Mouse (Mus musculus): ENCODE measurements around the gene Tnr. TPM values are rescaled to one million over a fixed set of nuclear protein-coding genes. Genes with fewer than 3 reads are reported as not detected.

The Tnr gene
- total RNA-seq, 1 experiment from 2014 or later, result not detected

DNA sequence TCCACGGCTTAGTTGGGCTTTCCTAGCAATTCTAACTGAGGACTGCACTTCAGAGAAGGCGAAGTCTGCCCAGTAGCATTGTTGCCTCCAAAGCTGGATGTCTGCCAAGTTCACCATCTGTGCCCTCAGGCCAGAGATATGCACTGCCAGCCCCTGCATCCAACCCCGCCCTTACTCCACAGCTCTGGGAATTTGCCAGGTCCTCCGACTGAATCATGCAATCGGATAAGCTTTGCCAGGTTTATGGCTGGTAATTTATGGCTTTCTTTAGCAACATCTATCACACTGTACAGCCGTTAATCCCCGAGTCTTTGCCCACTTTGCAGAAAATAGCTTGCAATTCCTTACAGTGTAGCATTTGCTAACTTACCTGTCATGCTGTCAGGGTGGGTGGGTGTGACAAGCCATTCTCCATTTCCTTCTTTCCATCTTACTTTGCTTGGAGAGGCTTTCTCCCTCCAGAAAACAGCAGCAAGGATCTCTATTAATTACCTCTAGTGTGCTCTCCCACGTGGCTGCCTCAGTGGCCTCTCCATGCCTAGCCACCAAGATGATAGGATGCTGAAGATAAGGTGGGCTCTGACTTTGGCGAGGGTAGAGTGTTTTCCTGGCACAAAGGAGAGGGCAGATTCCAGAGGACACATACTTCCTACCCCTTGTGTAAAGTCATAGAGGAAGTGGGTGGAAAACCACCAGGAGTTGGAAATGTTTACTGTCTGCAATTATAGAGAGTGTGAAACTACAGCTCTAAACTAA is 163.1 kb downstream of the Tnr start:
- peak; percentile 91 for ATAC-seq (replicated peaks; ENCODE audit: low read depth, poor library complexity, severe bottlenecking)

DNA sequence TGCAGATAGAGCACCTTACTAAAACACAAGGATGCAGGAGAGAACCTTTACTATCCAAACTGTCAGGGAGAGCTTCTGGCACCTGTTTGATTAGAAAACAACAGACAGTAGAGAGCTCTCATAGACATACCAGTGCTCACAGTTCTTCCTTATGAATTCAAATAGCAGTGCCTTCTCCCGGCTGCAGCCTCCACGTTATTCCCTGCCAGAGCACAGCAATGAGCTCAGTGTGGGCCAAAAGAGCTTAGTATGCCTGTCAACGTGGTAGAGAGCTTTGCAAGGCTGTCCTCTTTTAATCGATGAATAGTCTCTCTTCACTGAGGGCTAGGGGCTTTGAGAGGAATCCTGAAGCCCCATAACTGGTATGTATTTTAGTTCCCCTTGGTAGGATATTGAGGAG is 173.1 kb downstream of the Tnr start:
- no peak for ATAC-seq (replicated peaks; ENCODE audit: low read depth, poor library complexity, severe bottlenecking)

DNA sequence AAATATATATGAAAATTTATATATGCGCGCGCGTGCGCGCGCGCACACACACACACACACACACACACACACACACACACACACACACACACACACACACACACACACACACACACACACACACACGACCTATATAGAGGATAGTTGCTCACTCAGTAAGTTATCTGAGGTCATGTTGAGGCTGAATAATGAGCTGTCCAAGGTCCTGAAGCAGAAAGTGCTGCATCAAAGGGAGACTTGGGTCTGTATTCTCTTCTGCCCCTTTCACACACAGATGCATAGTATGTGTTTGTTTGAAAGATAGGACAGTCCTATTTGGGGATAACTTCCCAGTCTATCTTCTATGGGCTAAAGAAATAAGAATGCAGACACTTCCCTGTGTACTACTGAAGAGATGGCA is 178.5 kb downstream of the Tnr start:
- ATAC-seq (replicated peaks; ENCODE audit: low read depth, poor library complexity, severe bottlenecking), result peak; percentile 83

DNA sequence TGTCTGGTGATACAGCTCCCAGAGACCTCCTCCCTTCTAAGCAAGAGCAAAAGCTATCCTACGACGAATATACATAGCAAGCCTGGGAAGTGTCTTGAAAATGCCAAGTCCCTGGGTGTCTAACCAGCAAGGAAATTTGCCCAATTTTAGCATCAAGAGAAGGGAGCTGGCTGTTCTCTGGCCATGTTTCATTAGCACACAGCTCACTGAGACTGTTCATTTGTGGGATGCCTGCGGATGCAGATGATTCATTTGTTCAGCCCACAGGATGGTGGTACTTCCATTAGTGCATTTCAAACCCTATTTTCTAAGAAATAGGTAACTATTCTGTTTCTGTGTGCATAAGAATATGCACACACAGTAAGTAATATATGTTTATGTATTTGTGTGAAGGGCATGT is 181.4 kb downstream of the Tnr start:
- no peak for ATAC-seq (replicated peaks; ENCODE audit: low read depth, poor library complexity, severe bottlenecking)

DNA sequence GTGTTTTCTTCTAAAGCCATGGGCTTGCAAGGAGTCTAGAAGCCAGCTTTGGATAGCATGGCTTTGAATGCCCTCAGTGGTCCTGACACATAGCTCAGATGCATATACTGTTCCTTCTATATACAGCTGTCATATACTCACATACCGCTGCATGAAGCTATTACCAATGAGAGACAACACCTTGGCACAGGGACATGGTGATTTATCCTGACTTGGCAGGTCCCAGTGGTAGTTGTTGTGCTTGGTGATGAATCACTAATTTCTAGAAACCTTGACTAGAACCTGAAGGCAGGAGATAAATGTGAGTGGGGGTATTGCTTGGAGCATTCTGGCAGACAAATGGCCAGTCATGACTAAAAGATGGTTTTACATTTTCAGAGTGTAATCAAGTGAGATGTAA is 192.7 kb downstream of the Tnr start:
- ATAC-seq (replicated peaks; ENCODE audit: low read depth, poor library complexity, severe bottlenecking), result no peak

DNA sequence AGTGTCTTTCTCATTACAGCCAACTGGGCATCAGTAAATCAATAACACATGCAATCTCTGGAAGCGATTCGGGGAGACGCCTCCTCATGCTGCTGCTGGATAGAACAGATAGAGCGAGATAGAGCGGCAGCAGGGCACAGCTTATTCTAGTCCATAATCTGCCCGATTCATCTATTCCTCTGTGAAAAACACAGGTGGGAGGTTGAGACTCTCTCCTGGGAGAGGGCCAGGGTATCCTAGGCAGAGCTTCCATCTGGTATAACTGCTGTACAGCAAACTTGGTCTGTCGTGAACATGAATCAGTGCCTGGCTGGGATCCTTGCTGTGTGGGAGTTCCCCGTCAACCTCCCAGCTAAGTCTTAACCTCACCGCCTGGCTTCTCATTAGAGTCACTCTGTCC is 193.4 kb downstream of the Tnr start:
- ATAC-seq (replicated peaks; ENCODE audit: low read depth, poor library complexity, severe bottlenecking), result no peak

DNA sequence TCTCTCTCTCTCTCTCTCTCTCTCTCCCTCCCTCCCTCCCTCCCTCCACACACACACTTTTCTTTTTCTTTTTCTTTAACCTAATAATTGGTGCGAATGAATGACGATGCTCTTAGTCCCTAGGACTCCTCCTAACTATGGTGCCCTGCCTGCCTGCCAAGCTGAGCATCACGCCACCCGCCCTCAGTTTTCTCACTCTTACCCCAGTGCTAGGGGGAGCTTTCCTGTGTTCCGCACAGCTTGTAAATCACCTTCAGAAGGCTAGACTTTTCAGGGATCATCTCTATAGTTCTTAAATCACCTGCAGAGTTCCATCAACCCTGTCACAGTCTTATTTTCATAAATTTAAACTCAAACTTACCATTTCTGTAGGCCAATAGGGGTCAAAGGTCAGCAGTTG is 200.2 kb downstream of the Tnr start:
- no peak for ATAC-seq (replicated peaks; ENCODE audit: low read depth, poor library complexity, severe bottlenecking)

DNA sequence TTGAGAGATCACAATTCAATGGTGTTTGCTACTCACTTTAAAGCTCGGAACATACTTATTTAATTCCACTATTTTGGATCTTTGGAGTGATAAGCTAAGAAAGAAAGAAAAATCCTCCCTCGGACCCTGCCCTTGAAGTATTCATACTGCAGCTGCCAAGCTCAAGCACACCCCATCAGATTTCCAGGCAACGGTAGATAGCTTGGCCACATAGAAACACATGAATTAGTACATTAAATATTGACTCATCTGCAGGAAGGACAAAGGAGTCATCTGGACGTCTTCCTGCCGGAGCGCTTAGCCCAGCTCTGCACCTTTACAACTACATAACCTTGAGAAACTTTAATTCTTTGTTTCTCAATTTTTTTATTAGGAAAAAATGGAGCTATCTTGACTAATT is 205.7 kb downstream of the Tnr start:
- ATAC-seq (replicated peaks; ENCODE audit: low read depth, poor library complexity, severe bottlenecking), result no peak

DNA sequence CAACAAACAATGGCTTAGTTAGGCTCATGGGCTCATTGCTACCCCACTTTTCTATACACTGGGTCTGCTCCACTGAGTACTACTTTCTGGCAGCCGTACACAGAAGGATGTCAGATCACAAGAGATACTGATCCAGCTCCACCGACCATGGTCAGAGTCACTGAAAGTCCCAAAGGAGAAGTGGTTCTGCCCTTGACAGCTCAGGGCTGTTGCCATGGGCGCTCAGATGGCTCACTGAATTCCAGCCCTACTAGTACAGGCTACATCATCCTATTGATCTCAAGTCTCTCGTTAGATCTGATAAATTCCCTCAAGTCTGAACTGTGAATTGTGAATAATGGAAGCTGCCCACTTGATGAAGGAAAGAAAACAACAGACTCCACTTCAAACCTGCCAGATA is 207.3 kb downstream of the Tnr start:
- ATAC-seq (replicated peaks; ENCODE audit: low read depth, poor library complexity, severe bottlenecking), result 0 out of 2 replicates have a peak, but pooled peaks have one; percentile 4

DNA sequence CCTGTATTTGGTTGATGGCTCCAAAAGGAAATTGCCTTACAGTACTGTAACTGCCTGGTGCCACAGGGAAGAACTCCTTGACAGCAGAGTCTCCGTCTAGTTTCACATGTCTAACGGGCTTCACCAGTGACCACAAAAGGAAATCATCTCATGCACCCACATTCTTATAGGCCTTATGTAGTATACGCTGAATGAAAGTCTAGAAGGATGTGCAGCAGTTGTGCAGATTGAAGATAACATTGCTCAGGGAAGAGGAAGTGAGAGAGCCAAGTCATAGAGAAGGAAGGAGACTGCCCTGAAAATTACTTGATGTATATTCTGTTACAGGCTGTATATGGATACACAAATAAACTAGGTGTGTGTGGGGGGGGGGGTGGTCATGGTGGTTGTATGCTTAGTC is 211.5 kb downstream of the Tnr start:
- peak; percentile 95 for ATAC-seq (replicated peaks; ENCODE audit: low read depth, poor library complexity, severe bottlenecking)

DNA sequence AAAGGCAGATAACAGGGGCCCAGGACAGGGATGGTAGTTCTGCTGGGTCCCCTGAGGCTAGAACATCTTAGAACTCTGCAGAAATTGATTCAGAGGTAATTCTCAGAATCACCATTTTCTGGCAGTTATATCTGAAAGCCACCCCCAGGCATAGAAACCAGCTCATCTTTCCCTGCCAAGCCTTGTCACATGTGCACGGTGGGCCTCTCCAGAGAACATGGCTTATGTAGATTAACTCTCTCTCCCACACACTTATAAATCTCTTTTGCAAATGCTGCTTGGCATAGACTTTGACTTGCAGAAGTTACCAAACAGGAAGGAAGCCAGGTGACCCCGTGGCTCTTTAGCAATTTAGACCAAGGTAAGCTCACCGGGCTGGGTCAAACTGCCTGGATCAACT is 215.9 kb downstream of the Tnr start:
- ATAC-seq (replicated peaks; ENCODE audit: low read depth, poor library complexity, severe bottlenecking), result no peak

DNA sequence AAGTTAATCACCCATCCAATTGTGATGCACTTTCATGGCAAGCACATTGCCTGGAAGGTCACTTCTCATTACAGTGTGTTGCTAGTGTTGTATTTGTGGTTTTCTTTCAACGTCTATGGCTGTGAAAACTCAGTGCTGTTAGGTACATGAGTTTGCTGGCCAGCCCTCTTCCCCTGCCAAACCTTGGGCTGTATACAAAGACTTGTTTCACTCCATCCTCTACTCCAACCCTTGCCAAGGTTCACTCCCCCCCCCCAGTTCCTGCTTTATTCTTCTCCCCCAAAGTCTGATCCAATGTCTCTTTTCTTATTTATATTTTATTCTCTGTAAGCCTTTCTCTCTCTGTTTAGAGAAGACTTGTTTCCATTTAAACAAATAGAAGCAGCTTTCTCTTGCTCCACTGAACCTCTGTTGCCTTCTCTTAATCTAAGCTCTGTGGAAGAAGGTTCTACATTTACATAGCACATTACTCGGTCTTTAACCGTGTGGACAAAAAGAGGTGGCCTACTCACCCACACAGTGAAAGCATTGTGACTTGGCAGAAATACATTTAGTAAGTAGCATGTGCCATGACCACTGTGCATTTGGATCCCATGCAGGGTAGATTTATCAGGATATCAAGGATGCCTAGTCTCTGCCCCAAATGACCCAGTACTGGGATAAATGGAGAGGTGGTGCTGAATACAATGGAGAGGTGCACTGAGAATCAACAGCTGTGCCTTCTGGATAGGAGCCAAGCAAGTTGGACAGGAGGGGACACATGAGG is 217.9 kb downstream of the Tnr start:
- no peak for ATAC-seq (replicated peaks; ENCODE audit: low read depth, poor library complexity, severe bottlenecking)

DNA sequence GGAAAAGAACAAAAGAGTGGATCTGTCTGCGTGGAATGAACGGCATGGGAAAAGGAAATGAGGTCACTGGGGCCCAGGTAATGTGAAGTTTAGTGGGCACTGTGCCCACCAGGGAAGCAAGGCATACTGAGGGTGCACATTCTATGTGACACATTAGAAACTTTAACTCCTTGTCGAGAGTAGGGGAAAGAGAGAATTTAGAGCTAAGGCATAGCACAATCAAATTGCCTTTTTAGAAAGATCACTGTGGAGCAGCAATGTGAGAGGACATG is 218.4 kb downstream of the Tnr start:
- ATAC-seq (replicated peaks; ENCODE audit: low read depth, poor library complexity, severe bottlenecking), result no peak

DNA sequence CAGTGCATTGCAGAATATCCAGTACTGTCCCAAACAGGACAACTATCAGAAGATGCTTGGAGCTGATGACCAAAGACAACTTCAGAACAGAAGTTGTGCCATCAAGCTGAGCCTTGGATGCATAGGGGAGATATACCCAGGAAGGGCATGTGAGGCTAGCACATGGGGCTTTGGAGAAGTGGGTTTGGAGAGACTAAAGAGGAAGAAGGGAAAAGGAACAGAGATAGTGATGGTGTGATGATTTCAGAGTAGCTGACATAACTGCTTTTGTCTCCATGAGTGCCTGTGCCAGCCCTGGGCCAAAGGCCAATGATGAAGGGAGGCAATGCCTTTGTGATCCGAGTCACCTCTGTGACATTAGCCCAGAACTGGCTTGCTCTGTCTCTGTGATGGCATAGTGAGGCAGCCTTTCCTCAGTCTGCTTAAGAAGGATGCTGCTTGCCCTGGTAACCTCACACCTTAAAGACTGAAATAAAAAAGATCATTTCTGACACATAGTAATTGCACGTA is 220.2 kb downstream of the Tnr start:
- ATAC-seq (replicated peaks; ENCODE audit: low read depth, poor library complexity, severe bottlenecking), result peak; percentile 88

DNA sequence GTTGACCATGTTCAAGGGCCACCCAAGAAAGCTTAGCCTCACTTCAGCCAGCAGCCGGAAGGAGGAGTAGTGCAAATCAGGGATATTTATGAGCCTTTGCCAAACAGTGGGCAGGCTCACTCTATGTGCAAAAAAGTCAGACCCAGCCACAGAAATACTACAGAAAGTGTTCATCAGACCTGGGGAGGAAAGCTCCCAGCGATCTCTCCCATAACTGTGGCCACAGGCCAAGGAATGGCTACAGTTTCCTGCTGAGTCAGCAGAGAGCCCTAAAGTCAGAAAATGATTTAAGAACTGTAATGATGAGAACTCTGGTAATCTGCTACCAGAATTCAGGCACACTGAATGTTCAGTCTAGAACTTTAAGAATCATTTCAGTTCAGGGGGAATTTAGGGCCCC is 221.7 kb downstream of the Tnr start:
- no peak for ATAC-seq (replicated peaks; ENCODE audit: low read depth, poor library complexity, severe bottlenecking)

DNA sequence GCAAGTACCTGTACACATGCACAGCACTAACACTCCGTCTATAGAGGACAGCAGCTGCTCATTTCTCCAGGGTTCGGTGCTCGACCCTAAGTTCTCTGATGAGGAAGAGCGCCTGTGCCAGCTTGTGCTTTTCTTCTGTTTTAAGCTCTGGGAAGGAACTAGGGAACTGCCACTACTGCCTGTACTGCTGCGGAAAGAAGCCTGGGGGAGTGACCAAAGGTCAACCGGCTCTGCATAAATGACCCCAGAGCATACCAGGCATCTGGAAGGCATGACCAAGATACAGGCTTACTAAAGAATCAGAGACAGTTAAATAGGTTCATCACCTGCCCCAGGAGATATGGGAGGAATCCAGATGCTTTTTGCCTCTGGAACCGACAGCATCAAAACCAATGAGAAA is 224.4 kb downstream of the Tnr start:
- ATAC-seq (replicated peaks; ENCODE audit: low read depth, poor library complexity, severe bottlenecking), result no peak

DNA sequence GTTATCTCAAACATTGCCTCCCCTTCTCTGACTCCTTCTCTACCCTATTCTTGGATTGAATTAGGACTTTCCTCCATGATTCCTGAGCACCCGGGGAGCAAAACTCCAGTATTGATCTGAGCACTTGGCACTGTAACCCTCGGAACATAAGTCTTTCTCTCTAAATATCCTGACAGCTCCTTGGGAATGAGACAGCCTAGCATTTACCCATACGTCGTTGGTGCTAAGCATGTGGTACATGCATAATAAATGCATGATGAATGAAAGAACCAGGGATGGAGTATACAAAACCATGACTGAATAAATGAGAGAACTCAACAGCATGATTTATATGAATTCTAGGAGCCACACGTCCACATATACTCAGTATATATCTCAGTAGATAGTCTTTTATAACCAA is 226.8 kb downstream of the Tnr start:
- no peak for ATAC-seq (replicated peaks; ENCODE audit: low read depth, poor library complexity, severe bottlenecking)

DNA sequence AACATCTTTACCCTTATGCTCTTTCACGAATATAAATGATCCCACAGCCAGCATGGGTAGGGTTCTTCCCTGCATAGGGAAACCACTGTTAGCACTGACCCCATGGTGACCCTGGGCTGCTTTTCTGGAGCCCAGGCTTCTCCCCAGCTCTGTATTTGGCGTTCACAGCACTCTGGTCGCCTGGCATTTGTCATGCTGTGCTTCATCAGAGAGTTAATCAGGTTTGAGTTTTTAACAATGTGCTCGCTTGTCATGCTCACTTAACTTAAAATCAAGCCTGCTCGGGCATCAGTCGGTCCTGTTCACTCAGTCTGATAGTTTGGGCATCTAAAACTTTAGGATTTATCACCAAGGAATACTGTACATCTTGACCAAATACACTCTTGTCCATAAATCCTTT is 227.3 kb downstream of the Tnr start:
- no peak for ATAC-seq (replicated peaks; ENCODE audit: low read depth, poor library complexity, severe bottlenecking)

DNA sequence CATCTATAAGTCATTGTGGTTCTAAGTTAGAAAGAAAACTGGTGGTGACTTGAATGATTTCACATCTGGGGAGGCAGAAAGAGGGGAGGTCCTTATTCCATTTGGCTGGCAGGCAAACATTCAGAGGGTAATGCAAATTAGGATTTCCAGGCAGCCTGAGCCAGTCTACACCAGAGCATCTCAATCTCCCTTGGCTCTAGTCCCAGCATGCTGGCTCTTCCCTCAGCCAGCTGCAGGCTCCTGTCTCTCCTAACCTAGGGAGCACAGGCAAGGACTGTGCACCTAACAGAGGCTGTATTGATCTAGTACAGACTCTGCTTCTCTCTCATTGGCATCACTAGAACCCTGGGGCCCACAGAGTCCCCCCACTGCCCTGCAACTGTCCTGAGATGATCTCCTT is 237.4 kb downstream of the Tnr start:
- no peak for ATAC-seq (replicated peaks; ENCODE audit: low read depth, poor library complexity, severe bottlenecking)

DNA sequence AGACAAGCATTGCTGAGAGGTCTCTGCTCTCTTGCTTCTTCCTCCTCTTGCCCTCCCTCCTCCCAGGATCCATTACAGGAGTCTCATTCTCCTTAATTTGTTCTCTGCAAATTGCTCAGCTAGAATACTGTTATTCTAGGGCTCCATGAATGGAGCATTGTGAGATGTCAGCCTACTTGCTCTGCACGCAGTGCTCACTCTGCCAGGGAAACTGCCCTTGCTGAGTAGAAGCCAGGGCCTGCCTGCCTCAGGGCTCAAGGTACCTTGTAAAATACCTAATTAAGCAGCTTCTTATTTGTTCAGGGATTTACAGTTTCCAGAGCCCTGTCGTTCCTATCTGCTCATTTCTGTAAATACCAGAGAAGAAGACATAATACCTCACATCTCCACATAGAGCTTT is 240.3 kb downstream of the Tnr start:
- ATAC-seq (replicated peaks; ENCODE audit: low read depth, poor library complexity, severe bottlenecking), result no peak

DNA sequence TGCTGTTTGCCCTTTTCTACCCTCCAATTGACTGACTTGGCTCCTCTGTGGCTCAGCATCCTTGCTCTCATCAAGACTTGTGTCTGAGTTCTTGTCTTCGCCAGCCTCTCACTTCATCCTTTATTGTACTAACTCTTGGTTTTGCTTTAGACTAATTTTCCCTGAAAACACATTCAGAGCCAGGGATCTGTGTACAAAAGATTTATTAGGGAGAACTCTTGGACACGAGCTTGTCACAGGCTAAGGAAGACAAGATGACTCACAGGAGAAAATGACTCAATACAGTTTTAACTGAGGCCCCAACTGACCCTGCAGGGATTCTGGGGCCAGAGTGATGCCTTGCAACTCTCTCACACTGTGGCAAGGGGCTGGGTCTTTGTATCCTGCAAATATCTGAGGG is 241.3 kb downstream of the Tnr start:
- no peak for ATAC-seq (replicated peaks; ENCODE audit: low read depth, poor library complexity, severe bottlenecking)

DNA sequence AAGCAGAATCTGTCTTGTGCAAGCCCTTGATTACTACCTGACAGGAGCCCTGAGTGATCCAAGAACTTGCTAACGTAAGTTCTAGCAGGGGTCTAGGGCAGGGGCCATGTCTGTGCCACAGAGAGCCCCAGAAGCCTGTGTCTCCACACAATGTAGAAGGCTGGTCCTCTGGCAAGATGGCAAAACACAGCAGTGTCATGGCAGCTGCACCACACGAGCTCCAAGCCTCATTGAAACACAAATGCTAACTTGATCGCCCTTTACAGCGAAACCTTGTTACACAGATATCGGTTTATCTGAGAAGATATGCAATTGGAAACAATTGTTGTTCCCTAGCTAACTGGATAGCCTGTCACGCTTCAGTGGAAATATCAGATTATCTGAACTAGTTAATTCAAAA is 246.4 kb downstream of the Tnr start:
- ATAC-seq (replicated peaks; ENCODE audit: low read depth, poor library complexity, severe bottlenecking), result no peak
